Mouse (Mus musculus) neural tube, embryonic 15.5 days (tissue): ENCODE measurements at regions not wholly inside any gene's neighbourhood (a gene's known extent, or its start where the extent isn't known, plus 50 kb on each side); places are given as distances from the start of the nearest gene placed in this dataset.

Source experiments
- ATAC-seq: fragments of 200-750 bp; cut with Nextera tagmentation; 2 replicates; pipeline ENCODE4 v1.8.0; 2017; ENCODE audit warnings: mild to moderate bottlenecking, moderate TSS enrichment, moderate library complexity; ENCODE audit not compliant: low FRiP score
- H3K27ac ChIP-seq: fragments of 300-500 bp; sonication (generic); replicated peaks from 2 replicates; pipeline ENCODE4 v1.5.1; 2015; ENCODE audit warnings: mild to moderate bottlenecking, inconsistent platforms
- H3K27me3 ChIP-seq: fragments of 300-500 bp; sonication (generic); replicated peaks from 2 replicates; pipeline ENCODE4 v1.6.1; 2015; ENCODE audit warnings: inconsistent platforms
- H3K36me3 ChIP-seq: fragments of 300-500 bp; sonication (generic); 2 replicates; pipeline ENCODE4 v1.6.1; 2015; ENCODE audit warnings: inconsistent platforms
- H3K4me1 ChIP-seq: fragments of 300-500 bp; sonication (generic); 2 replicates; pipeline ENCODE4 v1.6.1; 2015; ENCODE audit warnings: inconsistent platforms
- H3K4me2 ChIP-seq: fragments of 300-500 bp; sonication (generic); 2 replicates; pipeline ENCODE4 v1.6.1; 2015; ENCODE audit warnings: inconsistent platforms, mild to moderate bottlenecking, moderate library complexity
- H3K4me3 ChIP-seq: fragments of 300-500 bp; sonication (generic); replicated peaks from 2 replicates; pipeline ENCODE4 v1.5.1; 2015; ENCODE audit warnings: mild to moderate bottlenecking, inconsistent platforms
- H3K9ac ChIP-seq: fragments of 300-500 bp; sonication (generic); replicated peaks from 2 replicates; pipeline ENCODE4 v1.6.1; 2015; ENCODE audit warnings: mild to moderate bottlenecking, inconsistent platforms
- H3K9me3 ChIP-seq: fragments of 300-500 bp; sonication (generic); replicated peaks from 2 replicates; pipeline ENCODE4 v1.6.1; 2016; ENCODE audit warnings: inconsistent platforms
- WGBS: fragments of 180-500 bp; shearing (Covaris S2); methylation state at CpG from one replicate; pipeline ENCODE4 v1.1.7; 2015; ENCODE audit warnings: mixed read lengths; 5-methylcytosine and 5-hydroxymethylcytosine counted together

- H3K4me3 ChIP-seq = no peak overlapping the region
Measured at GRCm38 (mm10) chr10:67658005-67658545, 109.3 kb upstream of the Ado start.

GRCm38 (mm10) chr10:67657305-67657704, 108.5 kb upstream of the Ado start:
- Histone ChIP-seq H3K36me3 (no peaks in the 10 kb centered on the region), H3K9me3 (no peaks in the 10 kb centered on the region), H3K27me3 (no peaks in the 10 kb centered on the region), H3K27ac (no peak overlapping the region), H3K4me3 (no peak overlapping the region), H3K4me2 (no peak overlapping the region), H3K9ac (no peak overlapping the region), H3K4me1 (no peaks in the 10 kb centered on the region)
- WGBS = 75% methylated on average over 2 of the region's 2 CpGs
- no peak for ATAC-seq

More at GRCm38 (mm10) chr10:67658005-67658545, 109.3 kb upstream of the Ado start:
- no peaks in the 10 kb centered on the region for H3K4me1 ChIP-seq
- WGBS = 80% methylated on average over 4 of the region's 4 CpGs
- H3K27me3 ChIP-seq = no peaks in the 10 kb centered on the region
- no peaks in the 10 kb centered on the region for H3K9me3 ChIP-seq
- no peak for ATAC-seq
- H3K27ac ChIP-seq = no peak overlapping the region
- no peak overlapping the region for H3K9ac ChIP-seq
- no peak overlapping the region for H3K4me2 ChIP-seq
- no peaks in the 10 kb centered on the region for H3K36me3 ChIP-seq

- H3K4me3 ChIP-seq = no peak overlapping the region
- WGBS = 91% methylated on average over 10 of the region's 10 CpGs
- ATAC-seq = no peak
- no peaks in the 10 kb centered on the region for H3K36me3 ChIP-seq
- H3K4me2 ChIP-seq = no peak overlapping the region
- no peaks in the 10 kb centered on the region for H3K9me3 ChIP-seq
- H3K27me3 ChIP-seq = 0 out of 2 replicates have a peak, but pooled peaks cover 2% of the 10 kb centered on the region
- H3K27ac ChIP-seq = no peak overlapping the region
- no peaks in the 10 kb centered on the region for H3K4me1 ChIP-seq
- H3K9ac ChIP-seq = no peak overlapping the region
Measured at GRCm38 (mm10) chr10:67654518-67654917, 105.8 kb upstream of the Ado start.

GRCm38 (mm10) chr10:67652300-67652699, 103.5 kb upstream of the Ado start:
- H3K9me3 ChIP-seq = no peaks in the 10 kb centered on the region
- 59% methylated on average over 3 of the region's 3 CpGs for WGBS
- H3K4me1 ChIP-seq = peaks cover 9% of the 10 kb centered on the region

GRCm38 (mm10) chr10:67651386-67651785, 102.6 kb upstream of the Ado start:
- 96% methylated on average over 2 of the region's 2 CpGs for WGBS
- no peak overlapping the region for H3K4me2 ChIP-seq

More at GRCm38 (mm10) chr10:67652300-67652699, 103.5 kb upstream of the Ado start:
- H3K27ac ChIP-seq = no peak overlapping the region
- no peaks in the 10 kb centered on the region for H3K36me3 ChIP-seq
- no peak overlapping the region for H3K4me2 ChIP-seq
- H3K4me3 ChIP-seq = no peak overlapping the region
- ATAC-seq = no peak
- H3K9ac ChIP-seq = no peak overlapping the region
- 0 out of 2 replicates have a peak, but pooled peaks cover 2% of the 10 kb centered on the region for H3K27me3 ChIP-seq

GRCm38 (mm10) chr10:67647777-67648727, 99.3 kb upstream of the Ado start:
- H3K27ac ChIP-seq = no peak overlapping the region
- H3K36me3 ChIP-seq = no peaks in the 10 kb centered on the region
- H3K27me3 ChIP-seq = 0 out of 2 replicates have a peak, but pooled peaks cover 2% of the 10 kb centered on the region
- 17% methylated on average over 20 of the region's 20 CpGs for WGBS
- H3K4me2 ChIP-seq = peak overlapping the region; percentile 56
- ATAC-seq = peak; percentile 49; the same call in 1 of the 2 replicates
- peak overlapping the region; percentile 29 for H3K4me3 ChIP-seq
- H3K9ac ChIP-seq = 0 out of 2 replicates have a peak overlapping the region, but pooled peaks have one; percentile 3
- no peaks in the 10 kb centered on the region for H3K9me3 ChIP-seq
- peaks cover 18% of the 10 kb centered on the region for H3K4me1 ChIP-seq

More at GRCm38 (mm10) chr10:67651386-67651785, 102.6 kb upstream of the Ado start:
- Histone ChIP-seq H3K9ac (no peak overlapping the region), H3K9me3 (no peaks in the 10 kb centered on the region), H3K27me3 (0 out of 2 replicates have a peak, but pooled peaks cover 2% of the 10 kb centered on the region), H3K4me1 (peaks cover 16% of the 10 kb centered on the region), H3K4me3 (no peak overlapping the region), H3K36me3 (no peaks in the 10 kb centered on the region), H3K27ac (no peak overlapping the region)
- ATAC-seq = no peak

GRCm38 (mm10) chr10:67646659-67647559, 98.2 kb upstream of the Ado start:
- peak overlapping the region; percentile 29 for H3K4me3 ChIP-seq
- no peak overlapping the region for H3K27ac ChIP-seq
- ATAC-seq = peak; percentile 57; the same call in 1 of the 2 replicates
- peaks cover 18% of the 10 kb centered on the region for H3K4me1 ChIP-seq
- H3K9me3 ChIP-seq = no peaks in the 10 kb centered on the region
- no peaks in the 10 kb centered on the region for H3K36me3 ChIP-seq
- 5% methylated on average over 14 of the region's 14 CpGs for WGBS
- peak overlapping the region; percentile 56 for H3K4me2 ChIP-seq
- H3K27me3 ChIP-seq = 0 out of 2 replicates have a peak, but pooled peaks cover 2% of the 10 kb centered on the region
- H3K9ac ChIP-seq = no peak overlapping the region

- H3K4me2 ChIP-seq = no peak overlapping the region
- ATAC-seq = no peak
- H3K4me1 ChIP-seq = peaks cover 18% of the 10 kb centered on the region
- H3K36me3 ChIP-seq = no peaks in the 10 kb centered on the region
- H3K27ac ChIP-seq = no peak overlapping the region
- no peak overlapping the region for H3K4me3 ChIP-seq
- H3K9ac ChIP-seq = no peak overlapping the region
- WGBS = 38% methylated on average over 3 of the region's 3 CpGs
- no peaks in the 10 kb centered on the region for H3K9me3 ChIP-seq
- 0 out of 2 replicates have a peak, but pooled peaks cover 2% of the 10 kb centered on the region for H3K27me3 ChIP-seq
Measured at GRCm38 (mm10) chr10:67645821-67646220, 97.1 kb upstream of the Ado start.

GRCm38 (mm10) chr10:67644280-67644679, 95.5 kb upstream of the Ado start:
- no peak for ATAC-seq
- Histone ChIP-seq H3K4me3 (no peak overlapping the region), H3K9me3 (no peaks in the 10 kb centered on the region), H3K9ac (no peak overlapping the region), H3K27me3 (no peaks in the 10 kb centered on the region), H3K4me2 (no peak overlapping the region), H3K27ac (no peak overlapping the region), H3K4me1 (peaks cover 18% of the 10 kb centered on the region), H3K36me3 (no peaks in the 10 kb centered on the region)
- WGBS = 76% methylated on average over 1 of the region's 1 CpGs

GRCm38 (mm10) chr10:67643685-67644084, 94.9 kb upstream of the Ado start:
- Histone ChIP-seq H3K27ac (no peak overlapping the region), H3K4me3 (no peak overlapping the region), H3K9ac (no peak overlapping the region), H3K4me1 (peaks cover 18% of the 10 kb centered on the region), H3K9me3 (no peaks in the 10 kb centered on the region), H3K27me3 (no peaks in the 10 kb centered on the region), H3K4me2 (no peak overlapping the region), H3K36me3 (no peaks in the 10 kb centered on the region)
- no peak for ATAC-seq
- 52% methylated on average over 7 of the region's 7 CpGs for WGBS

GRCm38 (mm10) chr10:67637339-67637738, 88.6 kb upstream of the Ado start:
- WGBS = 75% methylated on average over 5 of the region's 5 CpGs
- Histone ChIP-seq H3K4me2 (no peak overlapping the region), H3K9ac (no peak overlapping the region), H3K4me3 (no peak overlapping the region), H3K27me3 (no peaks in the 10 kb centered on the region), H3K9me3 (no peaks in the 10 kb centered on the region), H3K4me1 (peaks cover 7% of the 10 kb centered on the region), H3K36me3 (no peaks in the 10 kb centered on the region), H3K27ac (no peak overlapping the region)
- ATAC-seq = no peak
